Mouse (Mus musculus): Measurements from ENCODE around the gene Gm17482. TPM values are rescaled to one million over a fixed set of nuclear protein-coding genes. Genes with fewer than 3 reads are reported as not detected.

Gm17482 gene
- polyA plus RNA-seq, 1 experiment from 2014 or later = not detected

- Histone ChIP-seq H3K27me3 (replicated peaks; ENCODE audit: control insufficient read depth, insufficient read depth, low read length) (no peaks in the 10 kb centered on the region), H3K4me2 (no peak overlapping the region), H3K36me3 (ENCODE audit: control insufficient read depth, insufficient read depth, low read length) (no peaks in the 10 kb centered on the region), H3K27ac (ENCODE audit: low read depth, low read length) (no peak overlapping the region), H3K4me1 (replicated peaks; ENCODE audit: control insufficient read depth, insufficient read depth, low read length) (no peaks in the 10 kb centered on the region), H3K4me3 (ENCODE audit: low read depth, low read length) (no peak overlapping the region), H3K9me3 (ENCODE audit: control insufficient read depth, low read length) (no peaks in the 10 kb centered on the region), H3K9ac (ENCODE audit: low read depth, low read length) (no peak overlapping the region)
- no peak for DNase-seq (ENCODE audit: low spot score)
- 79% methylated on average over 3 of the region's 3 CpGs for WGBS
- ATAC-seq (replicated peaks; ENCODE audit: low FRiP score) = no peak
Measured at GRCm38 (mm10) chr6:115260507-115260906, 33.4 kb downstream of the Gm17482 start.

- no peak for DNase-seq (ENCODE audit: low spot score)
- Histone ChIP-seq H3K27me3 (replicated peaks; ENCODE audit: control insufficient read depth, insufficient read depth, low read length) (no peaks in the 10 kb centered on the region), H3K9me3 (ENCODE audit: control insufficient read depth, low read length) (no peaks in the 10 kb centered on the region), H3K4me1 (replicated peaks; ENCODE audit: control insufficient read depth, insufficient read depth, low read length) (no peaks in the 10 kb centered on the region), H3K9ac (ENCODE audit: low read depth, low read length) (no peak overlapping the region), H3K4me2 (no peak overlapping the region), H3K4me3 (ENCODE audit: low read depth, low read length) (no peak overlapping the region), H3K27ac (ENCODE audit: low read depth, low read length) (no peak overlapping the region), H3K36me3 (ENCODE audit: control insufficient read depth, insufficient read depth, low read length) (no peaks in the 10 kb centered on the region)
- ATAC-seq (replicated peaks; ENCODE audit: low FRiP score) = no peak
- 73% methylated on average over 5 of the region's 5 CpGs for WGBS
Measured at GRCm38 (mm10) chr6:115266791-115267190, 39.6 kb downstream of the Gm17482 start.

GRCm38 (mm10) chr6:115267916-115268315 is 40.8 kb downstream of the Gm17482 start:
- WGBS = 41% methylated on average over 2 of the region's 2 CpGs
- no peak for DNase-seq (ENCODE audit: low spot score)

GRCm38 (mm10) chr6:115268551-115269385 is 41.6 kb downstream of the Gm17482 start:
- WGBS = 88% methylated on average over 10 of the region's 10 CpGs
- DNase-seq (ENCODE audit: low spot score) (no peak), ATAC-seq (replicated peaks; ENCODE audit: low FRiP score) (no peak)
- no peak overlapping the region for H3K9ac ChIP-seq (ENCODE audit: low read depth, low read length)
- no peak overlapping the region for H3K4me2 ChIP-seq
- H3K4me3 ChIP-seq (ENCODE audit: low read depth, low read length) = no peak overlapping the region
- no peaks in the 10 kb centered on the region for H3K36me3 ChIP-seq (ENCODE audit: control insufficient read depth, insufficient read depth, low read length)
- H3K27ac ChIP-seq (ENCODE audit: low read depth, low read length) = no peak overlapping the region
- no peaks in the 10 kb centered on the region for H3K9me3 ChIP-seq (ENCODE audit: control insufficient read depth, low read length)
- H3K27me3 ChIP-seq (replicated peaks; ENCODE audit: control insufficient read depth, insufficient read depth, low read length) = no peaks in the 10 kb centered on the region
- no peaks in the 10 kb centered on the region for H3K4me1 ChIP-seq (replicated peaks; ENCODE audit: control insufficient read depth, insufficient read depth, low read length)

More at GRCm38 (mm10) chr6:115267916-115268315, 40.8 kb downstream of the Gm17482 start:
- H3K27ac ChIP-seq (ENCODE audit: low read depth, low read length) = no peak overlapping the region
- H3K36me3 ChIP-seq (ENCODE audit: control insufficient read depth, insufficient read depth, low read length) = no peaks in the 10 kb centered on the region
- H3K4me3 ChIP-seq (ENCODE audit: low read depth, low read length) = no peak overlapping the region
- no peak overlapping the region for H3K9ac ChIP-seq (ENCODE audit: low read depth, low read length)
- H3K27me3 ChIP-seq (replicated peaks; ENCODE audit: control insufficient read depth, insufficient read depth, low read length) = no peaks in the 10 kb centered on the region
- H3K4me1 ChIP-seq (replicated peaks; ENCODE audit: control insufficient read depth, insufficient read depth, low read length) = no peaks in the 10 kb centered on the region
- H3K4me2 ChIP-seq = no peak overlapping the region
- no peaks in the 10 kb centered on the region for H3K9me3 ChIP-seq (ENCODE audit: control insufficient read depth, low read length)
- ATAC-seq (replicated peaks; ENCODE audit: low FRiP score) = 0 out of 2 replicates have a peak, but pooled peaks have one; percentile 49

- no peak for ATAC-seq (replicated peaks; ENCODE audit: low FRiP score)
- no peak overlapping the region for H3K4me2 ChIP-seq
- no peak overlapping the region for H3K9ac ChIP-seq (ENCODE audit: low read depth, low read length)
- H3K4me1 ChIP-seq (replicated peaks; ENCODE audit: control insufficient read depth, insufficient read depth, low read length) = no peaks in the 10 kb centered on the region
- H3K36me3 ChIP-seq (ENCODE audit: control insufficient read depth, insufficient read depth, low read length) = no peaks in the 10 kb centered on the region
- no peak overlapping the region for H3K4me3 ChIP-seq (ENCODE audit: low read depth, low read length)
- no peak for DNase-seq (ENCODE audit: low spot score)
- H3K27me3 ChIP-seq (replicated peaks; ENCODE audit: control insufficient read depth, insufficient read depth, low read length) = no peaks in the 10 kb centered on the region
- H3K27ac ChIP-seq (ENCODE audit: low read depth, low read length) = no peak overlapping the region
- 62% methylated on average over 5 of the region's 5 CpGs for whole genome bisulfite sequencing
- no peaks in the 10 kb centered on the region for H3K9me3 ChIP-seq (ENCODE audit: control insufficient read depth, low read length)
Measured at GRCm38 (mm10) chr6:115269561-115269960, 42.4 kb downstream of the Gm17482 start.

GRCm38 (mm10) chr6:115270085-115270484 is 42.9 kb downstream of the Gm17482 start:
- 44% methylated on average over 2 of the region's 2 CpGs for WGBS
- ATAC-seq (replicated peaks; ENCODE audit: low FRiP score) (no peak; the same call in 1 of the 2 replicates), DNase-seq (ENCODE audit: low spot score) (no peak)
- Histone ChIP-seq H3K9ac (ENCODE audit: low read depth, low read length) (no peak overlapping the region), H3K27ac (ENCODE audit: low read depth, low read length) (no peak overlapping the region), H3K36me3 (ENCODE audit: control insufficient read depth, insufficient read depth, low read length) (no peaks in the 10 kb centered on the region), H3K9me3 (ENCODE audit: control insufficient read depth, low read length) (no peaks in the 10 kb centered on the region), H3K4me1 (replicated peaks; ENCODE audit: control insufficient read depth, insufficient read depth, low read length) (no peaks in the 10 kb centered on the region), H3K4me3 (ENCODE audit: low read depth, low read length) (no peak overlapping the region), H3K4me2 (no peak overlapping the region), H3K27me3 (replicated peaks; ENCODE audit: control insufficient read depth, insufficient read depth, low read length) (no peaks in the 10 kb centered on the region)

GRCm38 (mm10) chr6:115271326-115271725 is 44.2 kb downstream of the Gm17482 start:
- no peaks in the 10 kb centered on the region for H3K9me3 ChIP-seq (ENCODE audit: control insufficient read depth, low read length)
- H3K27me3 ChIP-seq (replicated peaks; ENCODE audit: control insufficient read depth, insufficient read depth, low read length) = no peaks in the 10 kb centered on the region
- WGBS = 68% methylated on average over 3 of the region's 3 CpGs
- H3K4me2 ChIP-seq = no peak overlapping the region
- no peak overlapping the region for H3K4me3 ChIP-seq (ENCODE audit: low read depth, low read length)
- H3K36me3 ChIP-seq (ENCODE audit: control insufficient read depth, insufficient read depth, low read length) = no peaks in the 10 kb centered on the region
- DNase-seq (ENCODE audit: low spot score) = no peak
- no peak for ATAC-seq (replicated peaks; ENCODE audit: low FRiP score)
- H3K9ac ChIP-seq (ENCODE audit: low read depth, low read length) = no peak overlapping the region
- no peak overlapping the region for H3K27ac ChIP-seq (ENCODE audit: low read depth, low read length)
- no peaks in the 10 kb centered on the region for H3K4me1 ChIP-seq (replicated peaks; ENCODE audit: control insufficient read depth, insufficient read depth, low read length)

- no peaks in the 10 kb centered on the region for H3K36me3 ChIP-seq (ENCODE audit: control insufficient read depth, insufficient read depth, low read length)
- WGBS = 27% methylated on average over 4 of the region's 4 CpGs
- no peak overlapping the region for H3K4me2 ChIP-seq
- ATAC-seq (replicated peaks; ENCODE audit: low FRiP score) = no peak
- no peak overlapping the region for H3K4me3 ChIP-seq (ENCODE audit: low read depth, low read length)
- H3K9ac ChIP-seq (ENCODE audit: low read depth, low read length) = no peak overlapping the region
- H3K27me3 ChIP-seq (replicated peaks; ENCODE audit: control insufficient read depth, insufficient read depth, low read length) = no peaks in the 10 kb centered on the region
- H3K9me3 ChIP-seq (ENCODE audit: control insufficient read depth, low read length) = no peaks in the 10 kb centered on the region
- H3K27ac ChIP-seq (ENCODE audit: low read depth, low read length) = no peak overlapping the region
- no peaks in the 10 kb centered on the region for H3K4me1 ChIP-seq (replicated peaks; ENCODE audit: control insufficient read depth, insufficient read depth, low read length)
- DNase-seq (ENCODE audit: low spot score) = no peak
Measured at GRCm38 (mm10) chr6:115271866-115272271, 44.7 kb downstream of the Gm17482 start.

GRCm38 (mm10) chr6:115273346-115273745 is 46.2 kb downstream of the Gm17482 start:
- Histone ChIP-seq H3K4me3 (ENCODE audit: low read depth, low read length) (no peak overlapping the region), H3K4me2 (no peak overlapping the region), H3K27me3 (replicated peaks; ENCODE audit: control insufficient read depth, insufficient read depth, low read length) (no peaks in the 10 kb centered on the region), H3K36me3 (ENCODE audit: control insufficient read depth, insufficient read depth, low read length) (no peaks in the 10 kb centered on the region), H3K4me1 (replicated peaks; ENCODE audit: control insufficient read depth, insufficient read depth, low read length) (no peaks in the 10 kb centered on the region), H3K9ac (ENCODE audit: low read depth, low read length) (no peak overlapping the region), H3K27ac (ENCODE audit: low read depth, low read length) (no peak overlapping the region), H3K9me3 (ENCODE audit: control insufficient read depth, low read length) (no peaks in the 10 kb centered on the region)
- DNase-seq (ENCODE audit: low spot score) (no peak), ATAC-seq (replicated peaks; ENCODE audit: low FRiP score) (no peak)
- WGBS = 78% methylated on average over 10 of the region's 10 CpGs

All from liver, embryonic 11.5 days (tissue).